Mouse (Mus musculus) gastrocnemius, postnatal 25 days (tissue): ENCODE data around the gene Cep83. TPM values are rescaled to one million over a fixed set of nuclear protein-coding genes. Genes with fewer than 3 reads are reported as not detected.
A peak's percentile ranks its signal among the peaks of the same experiment; 100 is the strongest.
"Not testable (repeated sequence)": the region's sequence is repeated elsewhere in the genome, so short reads cannot be mapped to it uniquely, and the experiment has no call there.

Source experiments
- DNase-seq: peaks from one replicate; pipeline ENCODE4 v3.0.0; 2022
- long read RNA-seq, 2 experiments: library from polyadenylated mRNA; stranded (forward); transcript quantifications; one replicate each; pipeline ENCODE4 v2.0.0; 2021
- total RNA-seq, 2 experiments: library from RNA; stranded (reverse); gene quantifications; 1 replicate in 1 of 2; 2 replicates in 1 of 2; pipeline ENCODE4 v1.2.3; 2021

The Cep83 gene
- total RNA-seq = 10 to 100 TPM; 16.4 to 17.3 TPM
- long read RNA-seq, experiment 1, transcript Cep83-201 (16 exons, 3,639 nt) = major isoform, 6 of 14 reads
- long read RNA-seq, experiment 1, partial matches to known transcripts = 2 of 14 reads
- long read RNA-seq, experiment 1, other reads (novel, unspliced or antisense) = 2 of 14 reads
- long read RNA-seq, experiment 2, transcript Cep83-204 (4 exons, 1,842 nt) = minor isoform, 6 of 30 reads
- long read RNA-seq, experiment 2, transcript Cep83-201 (16 exons, 3,639 nt) = major isoform, 19 of 30 reads
- long read RNA-seq, experiment 2, partial matches to known transcripts = 3 of 30 reads
- long read RNA-seq, experiment 2, other reads (novel, unspliced or antisense) = 1 of 30 reads

GRCm38 (mm10) chr10:94688420-94689175 is at the start of gene Cep83:
Cep83 (plus strand) TSS chr10:94688654.
- DNase-seq = peak; percentile 93

DNA sequence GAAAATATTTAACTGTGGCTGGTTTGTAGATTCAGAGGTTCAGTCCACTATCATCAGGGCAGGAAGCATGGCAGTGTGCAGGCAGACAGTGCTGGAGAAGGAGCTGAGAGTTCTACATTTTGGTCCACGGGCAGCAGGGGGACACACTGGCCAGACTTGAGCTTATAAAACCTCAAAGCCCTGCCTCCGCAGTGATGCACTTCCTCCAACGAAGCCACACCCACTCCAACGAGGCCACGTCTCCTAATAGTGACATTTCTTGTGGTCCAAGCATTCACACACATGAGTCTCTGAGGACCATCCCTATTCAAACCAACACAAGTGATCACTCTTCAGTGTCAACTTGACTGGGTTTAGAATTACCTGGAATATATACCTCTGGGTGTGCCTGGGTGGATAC is 49.2 kb upstream of the Cep83 start:
- DNase-seq = no peak

DNA sequence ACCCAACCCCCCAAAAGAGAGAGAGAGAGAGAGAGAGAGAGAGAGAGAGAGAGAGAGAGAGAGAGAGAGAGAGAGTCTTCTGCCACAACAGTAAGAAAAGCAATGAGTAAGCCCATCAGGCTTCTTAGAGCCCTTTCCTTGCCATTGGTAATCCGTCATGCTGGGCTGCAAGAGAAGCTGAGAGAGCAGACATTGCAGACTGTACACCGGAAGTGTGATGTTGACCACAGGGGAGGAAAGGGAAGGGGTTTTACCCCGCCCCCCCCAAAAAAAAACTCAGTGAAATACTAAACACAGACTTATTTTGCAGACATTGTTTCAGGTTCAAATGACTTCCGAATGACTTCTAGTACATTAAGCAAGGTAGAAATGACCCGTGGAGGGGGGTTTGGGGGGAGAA is 48.4 kb upstream of the Cep83 start:
- no peak for DNase-seq

DNA sequence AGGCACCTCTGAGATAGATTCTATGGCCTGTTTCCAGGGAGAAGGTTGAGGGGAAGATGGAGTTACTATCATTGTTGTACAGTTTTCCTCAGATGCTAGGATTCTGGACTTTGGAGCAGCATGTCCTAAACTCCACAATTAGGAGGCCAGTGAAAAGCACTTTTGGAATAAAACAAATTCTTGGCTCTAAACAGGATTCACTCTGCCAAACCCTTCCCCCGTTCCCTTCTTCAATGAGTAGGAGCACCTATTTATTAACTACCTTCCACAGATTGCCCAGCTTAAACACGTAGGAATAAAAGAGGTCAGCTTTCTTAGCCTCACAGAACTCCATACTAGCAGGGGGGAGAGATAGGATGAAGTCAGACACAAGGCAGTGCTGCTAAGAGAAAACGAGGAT is 24.4 kb upstream of the Cep83 start:
- no peak for DNase-seq

DNA sequence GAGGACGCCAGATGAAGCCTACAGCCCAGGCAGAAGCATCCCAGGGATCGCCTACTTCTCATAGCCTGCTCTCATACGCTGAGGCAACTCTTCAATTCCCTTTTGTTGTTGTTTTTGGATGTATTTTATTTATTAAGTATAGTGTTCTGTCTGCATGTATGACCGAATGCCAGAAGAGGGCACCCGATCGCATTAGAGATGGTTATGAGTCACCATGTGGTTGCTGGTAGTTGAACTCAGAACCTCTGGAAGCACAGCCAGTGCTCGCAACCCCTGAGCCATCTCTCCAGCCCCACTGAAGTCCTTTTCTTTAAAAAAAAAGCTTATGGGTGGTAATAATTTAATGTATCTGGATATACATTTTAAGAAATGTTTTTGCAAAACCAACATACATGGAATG is 24.0 kb upstream of the Cep83 start:
- DNase-seq = no peak

DNA sequence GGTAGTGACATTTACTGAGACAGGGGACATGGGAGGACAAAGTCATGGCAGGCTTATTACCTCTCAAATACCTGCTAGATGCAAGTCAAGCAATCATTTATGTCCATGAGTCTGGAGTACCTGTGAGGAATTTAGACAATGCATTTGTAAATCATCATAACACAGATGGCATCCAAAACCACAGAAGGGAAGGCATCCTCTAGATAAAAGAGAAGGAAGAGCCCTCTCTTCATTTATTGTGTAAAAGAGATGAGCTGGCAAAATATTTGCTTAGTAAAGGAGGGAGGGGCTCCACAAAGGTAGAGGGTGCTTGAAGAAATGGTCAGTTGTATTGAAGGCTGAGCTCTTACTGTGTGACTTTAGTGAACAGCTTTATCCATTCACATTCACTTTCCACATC is 20.3 kb upstream of the Cep83 start:
- DNase-seq = no peak

GRCm38 (mm10) chr10:94687801-94688419 is 544 bp upstream of the Cep83 start:
- DNase-seq = no peak

DNA sequence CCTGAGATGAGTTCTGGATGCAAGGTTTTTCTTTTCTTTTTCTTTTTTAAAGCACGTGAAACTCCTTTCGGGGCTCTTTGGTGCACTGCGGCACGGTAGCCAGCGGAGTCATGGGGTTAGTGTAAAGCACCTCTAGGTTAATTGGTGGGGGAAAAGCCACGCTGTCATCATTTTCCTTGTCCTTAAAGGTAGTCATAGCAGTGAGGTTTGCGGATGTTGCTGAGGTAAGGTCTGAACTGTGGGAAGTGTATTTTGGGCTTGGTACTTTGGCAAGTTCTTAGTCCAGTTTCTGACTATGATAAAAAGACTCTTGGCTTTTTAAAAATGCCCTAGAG is 689 bp downstream of the Cep83 start:
- no peak for DNase-seq

DNA sequence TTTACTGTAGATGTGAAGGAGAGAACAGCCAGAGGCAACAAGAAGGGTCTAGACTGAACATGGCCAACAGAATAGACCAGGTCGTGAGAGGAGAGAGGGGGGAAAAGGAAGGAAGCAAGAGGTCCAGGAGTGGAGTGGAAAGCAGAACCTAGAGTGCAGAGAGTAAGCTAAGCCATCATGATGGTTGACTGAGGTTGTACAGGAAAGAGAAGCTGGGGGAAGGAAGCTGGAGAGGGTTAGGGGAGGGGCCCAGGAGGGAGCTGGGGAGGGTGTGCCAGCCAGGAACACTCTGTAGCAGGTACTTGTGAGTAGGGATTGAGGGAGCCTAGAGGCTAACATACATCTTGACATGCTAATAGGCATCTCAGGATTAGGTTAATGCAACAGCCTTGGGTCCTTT is 1.9 kb downstream of the Cep83 start:
- DNase-seq = no peak

- no peak for DNase-seq
Observed at GRCm38 (mm10) chr10:94692163-94692562, 3.7 kb downstream of the Cep83 start.

- no peak for DNase-seq
Observed at GRCm38 (mm10) chr10:94705643-94706258, 17.3 kb downstream of the Cep83 start.

DNA sequence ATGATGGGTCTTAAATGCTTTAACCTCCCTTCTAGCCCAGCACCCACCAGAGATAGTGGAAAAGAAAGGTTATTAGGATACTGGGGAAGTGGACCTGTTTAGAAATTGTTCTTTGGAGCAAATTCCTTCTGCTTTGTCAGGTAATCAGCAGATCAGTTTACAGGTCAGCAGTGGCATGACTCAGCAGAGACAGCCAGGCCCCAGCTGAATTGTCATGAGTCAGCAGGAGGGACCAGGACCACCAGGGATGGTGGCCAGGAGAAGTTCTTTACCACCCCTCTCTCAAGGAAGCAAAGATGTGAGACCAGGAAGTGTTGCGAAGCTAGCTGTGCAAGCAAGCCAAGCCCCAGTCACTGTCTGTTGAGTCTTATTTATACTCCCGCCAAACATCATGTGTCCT is 18.2 kb downstream of the Cep83 start:
- no peak for DNase-seq

- no peak for DNase-seq
Observed at GRCm38 (mm10) chr10:94709622-94710319, 21.3 kb downstream of the Cep83 start.

GRCm38 (mm10) chr10:94710320-94710695 is 21.9 kb downstream of the Cep83 start:
- DNase-seq = no peak

GRCm38 (mm10) chr10:94720300-94720699 is 31.8 kb downstream of the Cep83 start:
- DNase-seq = no peak

- DNase-seq = not testable (repeated sequence)
Observed at GRCm38 (mm10) chr10:94728053-94728452, 39.6 kb downstream of the Cep83 start.

DNA sequence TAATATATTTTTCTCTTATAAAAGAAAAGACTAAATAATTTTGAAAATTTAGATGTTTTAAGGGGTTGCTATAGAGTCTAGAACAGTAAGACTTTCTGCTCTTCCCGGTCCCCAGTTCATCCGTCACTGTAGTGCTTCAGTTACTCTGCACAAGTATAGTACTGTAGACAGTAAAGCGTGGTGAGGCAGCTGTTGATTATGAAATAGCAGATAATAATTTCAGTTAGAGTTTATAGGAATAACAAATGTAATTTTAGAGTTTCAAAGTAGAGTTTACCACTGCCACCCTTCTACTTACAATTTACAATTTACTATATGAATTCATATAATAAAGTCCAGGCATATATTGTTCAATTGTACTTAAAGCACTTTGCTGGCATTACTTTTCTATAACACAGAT is 42.0 kb downstream of the Cep83 start:
- DNase-seq = no peak

DNA sequence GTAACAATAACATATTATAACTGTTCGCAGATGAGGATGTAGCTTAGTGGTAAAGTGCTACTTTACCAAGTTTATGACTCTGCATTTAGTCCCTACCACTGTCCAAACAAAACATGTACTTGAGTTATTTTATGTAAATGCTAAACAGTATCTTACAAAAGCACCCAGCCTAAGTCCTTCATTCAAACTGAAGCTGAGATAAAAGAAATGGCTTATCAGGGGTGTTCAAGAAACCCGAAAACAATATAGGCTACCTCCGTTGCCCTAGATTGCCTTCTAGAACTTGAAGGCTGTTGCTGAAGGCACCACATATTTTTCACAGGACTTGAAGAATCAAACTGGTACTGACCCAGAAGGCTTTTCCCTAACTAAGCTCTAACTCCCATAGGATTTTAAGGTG is 46.4 kb downstream of the Cep83 start:
- no peak for DNase-seq

GRCm38 (mm10) chr10:94740221-94740620 is 51.8 kb downstream of the Cep83 start:
- DNase-seq = no peak

DNA sequence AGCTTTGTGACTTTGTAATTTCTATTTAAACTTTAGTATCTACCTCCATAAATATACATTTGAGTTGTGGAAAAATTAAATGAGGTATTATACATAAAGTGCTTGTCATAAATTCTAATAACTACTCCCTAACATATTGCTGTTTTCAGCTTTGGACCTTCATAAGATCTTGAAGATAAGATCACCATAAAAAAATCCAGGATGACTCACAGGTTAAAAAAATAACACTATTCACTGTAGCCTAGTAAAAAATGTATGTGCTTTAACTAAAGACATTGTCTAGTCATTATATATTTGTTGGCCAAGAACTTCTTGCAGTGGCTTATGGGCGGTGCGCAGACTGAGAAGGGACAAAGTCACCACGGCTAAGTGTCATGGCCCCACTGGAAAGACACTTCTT is 53.0 kb downstream of the Cep83 start:
- no peak for DNase-seq

GRCm38 (mm10) chr10:94747011-94747410 is 58.6 kb downstream of the Cep83 start:
- peak; percentile 64 for DNase-seq

- no peak for DNase-seq
Observed at GRCm38 (mm10) chr10:94771496-94771895, 83.0 kb downstream of the Cep83 start.
